In the genomic region with DNA sequence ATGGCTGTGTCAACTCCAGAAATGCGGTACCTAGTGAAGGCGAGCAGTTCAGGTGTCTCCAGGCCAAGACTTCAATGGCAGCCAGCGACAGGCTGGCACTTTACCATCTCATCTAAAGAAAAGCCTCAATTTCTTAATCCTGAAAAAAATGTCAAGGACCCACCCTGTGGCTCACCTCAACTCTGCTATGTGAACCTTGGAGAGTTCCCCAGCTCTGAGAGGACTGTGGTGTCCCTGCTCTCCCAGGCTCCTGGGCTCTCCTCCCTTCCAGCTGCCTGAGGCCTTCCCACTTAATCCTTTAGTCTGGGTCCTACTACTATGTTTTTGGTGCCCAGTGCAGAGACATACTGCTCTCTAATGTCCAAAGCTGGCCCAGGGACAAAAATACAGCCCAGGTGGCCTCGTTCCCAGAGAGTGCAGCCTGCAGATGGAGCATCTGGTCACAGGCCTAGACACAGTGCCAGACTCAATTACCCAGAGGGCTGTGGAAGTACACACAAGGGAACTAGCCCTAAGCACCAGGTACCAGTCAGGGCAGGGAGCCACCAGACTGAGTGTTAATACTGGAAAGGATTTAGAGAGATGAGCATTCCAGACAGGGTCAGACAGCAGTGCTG, we compare ENCODE assay signal across 9 mouse cellular contexts.
DNase-seq lines count a peak whose midpoint lies in the region; ATAC-seq and TF ChIP-seq lines count a peak whose summit lies in the region.
"Had no signal": no experiment of that assay in that cellular context is flagged by ENCODE, and none has a peak within 500 bp of the region (broad histone marks: within the 10 kb centered on the region; RNA-seq: fewer than 3 reads in every experiment).

No protein-coding gene starts in this region.

- TF ChIP-seq POLR2A in heart, adult 2 months (IDR thresholded peaks at IDR 0.05; ENCODE audit: insufficient read depth, low read depth, low read length): no peak
- TF ChIP-seq POLR2A in lung, adult 2 months (IDR thresholded peaks at IDR 0.05; ENCODE audit: borderline replicate concordance, extremely low read depth, low read depth, low read length): no peak

- H3K4me3 ChIP-seq in heart, adult 2 months: no peak overlapping the region
- no peak overlapping the region for H3K4me3 ChIP-seq in heart, embryonic 12.5 days
- no peak overlapping the region for H3K4me3 ChIP-seq in midbrain, embryonic 15.5 days
- no peak overlapping the region for H3K4me3 ChIP-seq in lung, adult 2 months (replicated peaks; ENCODE audit: extremely low read depth, low read depth, low read length)

- WGBS in heart, adult 2 months: 82% methylated on average over 4 of the region's 4 CpGs
- 84% methylated on average over 4 of the region's 4 CpGs for WGBS in heart, embryonic 12.5 days
- 70% methylated on average over 4 of the region's 4 CpGs for WGBS in midbrain, embryonic 15.5 days
- WGBS in lung, adult 2 months: 88% methylated on average over 4 of the region's 4 CpGs

- H3K36me3 ChIP-seq in heart, adult 2 months (ENCODE audit: control insufficient read depth, insufficient read depth, low read length): no peaks in the 10 kb centered on the region
- H3K36me3 ChIP-seq in heart, embryonic 12.5 days: no peaks in the 10 kb centered on the region
- no peaks in the 10 kb centered on the region for H3K36me3 ChIP-seq in midbrain, embryonic 15.5 days (replicated peaks)

- no peak overlapping the region for H3K9ac ChIP-seq in heart, adult 2 months (ENCODE audit: low read depth, low read length)
- no peak overlapping the region for H3K9ac ChIP-seq in heart, embryonic 12.5 days
- no peak overlapping the region for H3K9ac ChIP-seq in midbrain, embryonic 15.5 days

- H3K79me2 ChIP-seq in heart, adult 2 months (replicated peaks; ENCODE audit: control insufficient read depth, insufficient read depth, low read length): no peaks in the 10 kb centered on the region

- intact Hi-C loops in heart, adult 2 months (cut with DNase I): no loop called here
- intact Hi-C loops in gastrocnemius, postnatal 36 days (cut with DNase I): no loop called here

- H3K4me1 ChIP-seq in heart, adult 2 months (ENCODE audit: control insufficient read depth, insufficient read depth, low read length): no peaks in the 10 kb centered on the region
- H3K4me1 ChIP-seq in heart, embryonic 12.5 days (replicated peaks): peaks cover 36% of the 10 kb centered on the region
- H3K4me1 ChIP-seq in midbrain, embryonic 15.5 days: peaks cover 61% of the 10 kb centered on the region
- H3K4me1 ChIP-seq in lung, adult 2 months (ENCODE audit: control insufficient read depth, insufficient read depth, low read length): no peaks in the 10 kb centered on the region

- peak; percentile 44 to 61 for DNase-seq in heart, adult 2 months
- DNase-seq in cerebellum, adult 9-11 months: peak; percentile 84
- peak; percentile 59 to 71 for DNase-seq in gastrocnemius, postnatal 36 days
- no peak for DNase-seq in lung, adult 2 months
- no peak for DNase-seq in kidney, postnatal 25 days
- no peak for DNase-seq in right cerebral cortex, adult 18-20 months
- DNase-seq: right cerebral cortex, postnatal 14 days had no signal

- ATAC-seq in heart, embryonic 12.5 days (ENCODE audit: insufficient number of reproducible peaks, low FRiP score): no peak
- no peak for ATAC-seq in midbrain, embryonic 15.5 days (replicated peaks)

- no peak overlapping the region for H3K27ac ChIP-seq in heart, adult 2 months
- H3K27ac ChIP-seq in heart, embryonic 12.5 days (ENCODE audit: poor library complexity, severe bottlenecking): no peak overlapping the region
- H3K27ac ChIP-seq in midbrain, embryonic 15.5 days: peak overlapping the region; percentile 58

- no peak for TF ChIP-seq EP300 in heart, adult 2 months (IDR thresholded peaks at IDR 0.05; ENCODE audit: insufficient read depth, low read depth, low read length)

- H3K9me3 ChIP-seq in heart, embryonic 12.5 days (replicated peaks): no peaks in the 10 kb centered on the region
- no peaks in the 10 kb centered on the region for H3K9me3 ChIP-seq in midbrain, embryonic 15.5 days

- H3K27me3 ChIP-seq in heart, adult 2 months (ENCODE audit: control insufficient read depth, insufficient read depth, low read length): no peaks in the 10 kb centered on the region
- H3K27me3 ChIP-seq in heart, embryonic 12.5 days (replicated peaks): no peaks in the 10 kb centered on the region
- no peaks in the 10 kb centered on the region for H3K27me3 ChIP-seq in midbrain, embryonic 15.5 days (replicated peaks)

- TF ChIP-seq CTCF in heart, adult 2 months (IDR thresholded peaks at IDR 0.05): 0 out of 2 replicates have a peak, but pooled peaks have one; percentile 5
- TF ChIP-seq CTCF in lung, adult 2 months (IDR thresholded peaks at IDR 0.05; ENCODE audit: insufficient read depth, low read length): no peak

- H3K4me2 ChIP-seq in heart, embryonic 12.5 days: no peak overlapping the region
- no peak overlapping the region for H3K4me2 ChIP-seq in midbrain, embryonic 15.5 days

Comparison
In these comparisons a context has a peak if more than half of its experiments do, and no peak if none do; other contexts are left out.
1. DNase-seq: peak in heart, adult 2 months (2 of 2), cerebellum, adult 9-11 months (single experiment) and gastrocnemius, postnatal 36 days (2 of 2); none in lung, adult 2 months (single experiment), kidney, postnatal 25 days (0 of 2) and right cerebral cortex, adult 18-20 months (single experiment).